Mouse (Mus musculus) G1E (cell line): ENCODE data around the gene Slc26a9. TPM values are rescaled to one million over a fixed set of nuclear protein-coding genes. Genes with fewer than 3 reads are reported as not detected.
"Not testable (repeated sequence)": the region's sequence is repeated elsewhere in the genome, so short reads cannot be mapped to it uniquely, and the experiment has no call there.

Source experiments
- ATAC-seq: 2 replicates; pipeline ENCODE4 v1.8.0; 2016; ENCODE audit warnings: mild to moderate bottlenecking; ENCODE audit not compliant: insufficient number of reproducible peaks, poor library complexity, low FRiP score, severe bottlenecking; ENCODE audit errors: extremely low read depth
- DNase-seq: peaks from one replicate; pipeline ENCODE4 v3.0.0; 2012; ENCODE audit warnings: low spot score
- H3K27me3 ChIP-seq: 2 replicates; pipeline ENCODE4 v1.6.1; 2012; ENCODE audit warnings: mild to moderate bottlenecking, low read length, inconsistent platforms; ENCODE audit not compliant: insufficient read depth
- H3K36me3 ChIP-seq: replicated peaks from 2 replicates; pipeline ENCODE3; 2012; ENCODE audit warnings: mild to moderate bottlenecking, inconsistent platforms
- H3K4me1 ChIP-seq: 2 replicates; pipeline ENCODE4 v1.6.1; 2012; ENCODE audit warnings: low read depth, low read length, inconsistent platforms, mixed read lengths; ENCODE audit not compliant: insufficient read depth
- H3K4me3 ChIP-seq: 2 replicates; pipeline ENCODE4 v1.5.1; 2012; ENCODE audit warnings: low read depth, mild to moderate bottlenecking, inconsistent platforms, low read length, moderate library complexity, mixed read lengths
- H3K9me3 ChIP-seq: replicated peaks from 2 replicates; pipeline ENCODE4 v1.6.1; 2012; ENCODE audit warnings: inconsistent platforms
- CTCF ChIP-seq: IDR thresholded peaks from 2 replicates; pipeline ENCODE4 v1.5.1; 2012; ENCODE audit warnings: low read depth, low read length, inconsistent platforms, mixed read lengths
- GATA1 ChIP-seq: IDR thresholded peaks from 2 replicates; pipeline ENCODE4 v1.6.1; 2012; ENCODE audit warnings: borderline replicate concordance, low read length, inconsistent platforms, mixed read lengths
- GATA2 ChIP-seq: IDR thresholded peaks from 2 replicates; pipeline ENCODE4 v1.6.1; 2012; ENCODE audit warnings: low read depth, low read length, inconsistent platforms, borderline replicate concordance
- POLR2AphosphoS5 ChIP-seq: IDR thresholded peaks from 2 replicates; pipeline ENCODE4 v1.6.1; 2012; ENCODE audit warnings: low read depth, low read length, inconsistent platforms; ENCODE audit not compliant: insufficient replicate concordance
- TAL1 ChIP-seq: conservative IDR thresholded peaks from 2 replicates; pipeline ENCODE4 v1.6.1; 2012; ENCODE audit warnings: low read depth, low read length, inconsistent platforms, mixed read lengths
- polyA plus RNA-seq: library from polyadenylated mRNA; stranded (reverse); fragments of >175 nt; gene quantifications from 2 replicates; pipeline ENCODE4 v1.2.3, GENCODE M21; 2012
- total RNA-seq, 2 experiments: library from RNA; stranded (forward) in 1 of 2; stranded (reverse) in 1 of 2; fragments of 200-1000 nt in 1 of 2; fragments of >200 nt in 1 of 2; fragmentation: Nextera tagmentation in 1 of 2; gene quantifications; 2 replicates each; pipeline ENCODE4 v1.2.3; 2014 to 2017

Gene Slc26a9
- total and polyA plus RNA-seq, 3 experiments: 0.17 to 1.9 (median 0.98) TPM

- ATAC-seq: no peak
- Histone ChIP-seq H3K4me3 (no peak overlapping the region), H3K9me3 (no peaks in the 10 kb centered on the region), H3K36me3 (no peaks in the 10 kb centered on the region), H3K4me1 (no peaks in the 10 kb centered on the region), H3K27me3 (peaks cover 51% of the 10 kb centered on the region)
- TF ChIP-seq GATA2 (no peak), CTCF (no peak), POLR2AphosphoS5 (no peak), TAL1 (no peak), GATA1 (no peak)
- no peak for DNase-seq
These were observed 73.1 kb downstream of the Slc26a9 start for GRCm38 (mm10) chr1:131816886-131817285.

GRCm38 (mm10) chr1:131820353-131820752, 76.5 kb downstream of the Slc26a9 start:
- not testable (repeated sequence) for H3K9me3 ChIP-seq, ATAC-seq, DNase-seq

GRCm38 (mm10) chr1:131820887-131821328, 77.1 kb downstream of the Slc26a9 start:
- Histone ChIP-seq H3K9me3 (no peaks in the 10 kb centered on the region), H3K4me1 (no peaks in the 10 kb centered on the region), H3K27me3 (peaks cover 64% of the 10 kb centered on the region), H3K4me3 (no peak overlapping the region), H3K36me3 (no peaks in the 10 kb centered on the region)
- DNase-seq: no peak
- ATAC-seq: no peak
- TF ChIP-seq GATA2 (no peak), POLR2AphosphoS5 (no peak), CTCF (no peak), GATA1 (no peak), TAL1 (no peak)

More at GRCm38 (mm10) chr1:131820353-131820752, 76.5 kb downstream of the Slc26a9 start:
- H3K27me3 ChIP-seq: peaks cover 65% of the 10 kb centered on the region
- H3K4me3 ChIP-seq, H3K4me1 ChIP-seq, H3K36me3 ChIP-seq: not testable (repeated sequence)

Other genes with a start within 250 kb of the Slc26a9 start
- 129 and 135 TPM in 2 replicates for gene Srgap2, start 216.7 kb upstream of the Slc26a9 start, total RNA-seq (2014; fragmentation: Nextera tagmentation)
- 25.2 and 27.9 TPM in 2 replicates for gene Srgap2, start 216.7 kb upstream of the Slc26a9 start, total RNA-seq (2017)
- gene Srgap2, start 216.7 kb upstream of the Slc26a9 start, polyA plus RNA-seq: 21.0 and 32.5 TPM in 2 replicates
- gene Fam72a, start 216.1 kb upstream of the Slc26a9 start, total RNA-seq (2014; fragmentation: Nextera tagmentation): 9.0 and 10.8 TPM in 2 replicates
- gene Fam72a, start 216.1 kb upstream of the Slc26a9 start, total RNA-seq (2017): 6.2 and 6.5 TPM in 2 replicates
- gene Fam72a, start 216.1 kb upstream of the Slc26a9 start, polyA plus RNA-seq: 2.6 and 3.2 TPM in 2 replicates
- gene Avpr1b, start 144.8 kb upstream of the Slc26a9 start, total RNA-seq (2014; fragmentation: Nextera tagmentation): not detected in 2 replicates
- 0.17 and 0.33 TPM in 2 replicates for gene Avpr1b, start 144.8 kb upstream of the Slc26a9 start, total RNA-seq (2017)
- not detected in 2 replicates for gene Avpr1b, start 144.8 kb upstream of the Slc26a9 start, polyA plus RNA-seq
- 1,974 and 2,087 TPM in 2 replicates for gene Ctse, start 105.7 kb upstream of the Slc26a9 start, total RNA-seq (2014; fragmentation: Nextera tagmentation)
- 482 and 539 TPM in 2 replicates for gene Ctse, start 105.7 kb upstream of the Slc26a9 start, total RNA-seq (2017)
- gene Ctse, start 105.7 kb upstream of the Slc26a9 start, polyA plus RNA-seq: 163 and 246 TPM in 2 replicates
- gene Rab7b, start 55.3 kb upstream of the Slc26a9 start, total RNA-seq (2014; fragmentation: Nextera tagmentation): not detected in 2 replicates
- 0.38 and 0.93 TPM in 2 replicates for gene Rab7b, start 55.3 kb upstream of the Slc26a9 start, total RNA-seq (2017)
- 0.03 TPM in 1 of 2 replicates, not detected in the other for gene Rab7b, start 55.3 kb upstream of the Slc26a9 start, polyA plus RNA-seq
- gene Pm20d1, start 53.4 kb downstream of the Slc26a9 start, total RNA-seq (2014; fragmentation: Nextera tagmentation): not detected in 2 replicates
- 0.06 and 0.16 TPM in 2 replicates for gene Pm20d1, start 53.4 kb downstream of the Slc26a9 start, total RNA-seq (2017)
- not detected in 2 replicates for gene Pm20d1, start 53.4 kb downstream of the Slc26a9 start, polyA plus RNA-seq
- gene Slc41a1, start 83.5 kb downstream of the Slc26a9 start, total RNA-seq (2014; fragmentation: Nextera tagmentation): 11.8 and 21.0 TPM in 2 replicates
- 6.8 and 7.1 TPM in 2 replicates for gene Slc41a1, start 83.5 kb downstream of the Slc26a9 start, total RNA-seq (2017)
- gene Slc41a1, start 83.5 kb downstream of the Slc26a9 start, polyA plus RNA-seq: 7.2 and 7.8 TPM in 2 replicates
- not detected in 2 replicates for gene Rab29, start 123.2 kb downstream of the Slc26a9 start, total RNA-seq (2014; fragmentation: Nextera tagmentation)
- gene Rab29, start 123.2 kb downstream of the Slc26a9 start, total RNA-seq (2017): 0.58 TPM in 1 of 2 replicates, not detected in the other
- gene Rab29, start 123.2 kb downstream of the Slc26a9 start, polyA plus RNA-seq: not detected in 2 replicates
- 376 and 404 TPM in 2 replicates for gene Nucks1, start 166.5 kb downstream of the Slc26a9 start, total RNA-seq (2014; fragmentation: Nextera tagmentation)
- gene Nucks1, start 166.5 kb downstream of the Slc26a9 start, total RNA-seq (2017): 405 and 507 TPM in 2 replicates
- 35.2 and 38.1 TPM in 2 replicates for gene Nucks1, start 166.5 kb downstream of the Slc26a9 start, polyA plus RNA-seq
- gene Slc45a3, start 218.9 kb downstream of the Slc26a9 start, total RNA-seq (2014; fragmentation: Nextera tagmentation): 36.9 and 48.1 TPM in 2 replicates
- 51.4 and 56.6 TPM in 2 replicates for gene Slc45a3, start 218.9 kb downstream of the Slc26a9 start, total RNA-seq (2017)
- gene Slc45a3, start 218.9 kb downstream of the Slc26a9 start, polyA plus RNA-seq: 12.3 and 14.4 TPM in 2 replicates